Mouse (Mus musculus) liver, adult (tissue): ENCODE measurements around the gene Thoc3.

Experiments used
- GATA4 ChIP-seq: IDR thresholded peaks from 2 replicates; pipeline ENCODE4 v1.6.1; 2014; ENCODE audit warnings: mild to moderate bottlenecking, low read length; ENCODE audit not compliant: insufficient replicate concordance

Thoc3 gene

GRCm38 (mm10) chr13:54412721-54413120 lies 55.9 kb downstream of the Thoc3 start:
- TF ChIP-seq GATA4 = no peak

- TF ChIP-seq GATA4 = no peak
Observed at GRCm38 (mm10) chr13:54412236-54412635, 56.4 kb downstream of the Thoc3 start.

- no peak for TF ChIP-seq GATA4
Observed at GRCm38 (mm10) chr13:54411656-54412055, 57.0 kb downstream of the Thoc3 start.
